Mouse (Mus musculus) layer of hippocampus, adult 9-10 months (tissue): ENCODE measurements around the gene Pgam1.
A peak's percentile ranks its signal among the peaks of the same experiment; 100 is the strongest.
"Not testable (repeated sequence)": the region's sequence is repeated elsewhere in the genome, so short reads cannot be mapped to it uniquely, and the experiment has no call there.

Source experiments
- DNase-seq: peaks from one replicate; pipeline ENCODE4 v3.0.0; 2022; ENCODE audit warnings: low spot score

The Pgam1 gene

DNA sequence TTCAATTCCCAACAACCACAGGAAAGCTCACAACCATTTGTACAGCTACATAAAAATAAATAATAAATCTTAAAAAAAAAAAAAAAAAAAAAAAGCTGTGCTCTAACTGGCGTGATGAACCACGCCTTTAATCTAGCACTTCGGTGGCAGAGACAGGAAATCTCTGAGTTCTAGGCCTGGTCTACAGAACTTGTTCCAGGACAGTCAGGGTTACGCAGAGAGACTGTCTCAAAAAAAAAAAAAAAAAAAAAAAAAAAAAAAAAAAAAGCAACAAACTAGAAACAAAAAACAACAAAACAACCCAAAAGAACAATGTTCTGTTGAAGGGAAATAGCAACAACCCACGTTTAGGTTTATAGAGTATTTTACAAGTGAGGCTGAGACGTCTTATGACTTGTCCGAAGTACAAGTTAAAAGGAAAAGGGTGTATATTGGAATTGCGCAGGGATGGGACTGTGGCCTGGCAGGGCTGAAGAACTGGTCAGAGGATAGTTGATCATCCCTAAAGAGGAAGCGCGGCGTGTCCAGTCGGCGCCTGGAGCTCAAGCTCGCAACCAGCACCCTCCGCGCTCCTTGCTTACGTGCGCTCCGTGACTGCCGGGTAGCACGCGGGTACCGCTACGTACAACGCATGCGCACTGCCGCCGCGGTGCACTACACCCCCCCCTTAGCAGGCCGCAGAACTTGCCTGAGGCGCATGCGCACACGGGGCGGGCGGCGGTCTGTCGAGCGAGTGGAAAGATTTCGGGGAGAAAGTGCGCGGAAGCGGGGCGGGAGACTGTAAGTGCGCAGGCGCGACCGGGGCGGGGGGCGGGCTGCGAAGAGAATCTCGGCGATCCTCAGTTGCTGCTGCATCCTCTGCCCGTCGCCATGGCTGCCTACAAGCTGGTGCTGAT is at the start of gene Pgam1:
TSS of gene Pgam1 (plus strand) at position 746 of the 896 bp plus-strand sequence.
- DNase-seq, result peak; percentile 79

DNA sequence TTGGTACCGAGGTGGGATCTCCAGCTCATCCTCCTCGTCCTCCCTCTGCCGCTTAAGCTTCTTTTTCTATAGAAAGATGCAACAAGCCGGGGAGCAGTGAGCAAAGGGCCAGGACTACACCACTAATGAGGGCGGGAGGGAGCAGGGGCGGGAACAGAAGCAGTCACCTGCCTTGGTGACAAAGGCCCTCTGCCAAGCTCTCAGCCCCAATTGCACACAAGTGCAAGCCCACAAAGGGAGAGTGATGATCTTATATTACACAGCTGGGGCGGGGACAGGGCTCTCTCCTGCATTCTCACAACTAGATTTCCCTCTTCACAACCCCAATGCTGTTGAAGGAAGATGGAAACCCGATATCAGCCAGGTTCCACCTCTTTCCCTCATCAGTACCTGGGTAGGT is 45.0 kb upstream of the Pgam1 start:
- no peak for DNase-seq

- DNase-seq, result no peak
These were observed 42.4 kb upstream of the Pgam1 start for GRCm38 (mm10) chr19:41869296-41869695.

DNA sequence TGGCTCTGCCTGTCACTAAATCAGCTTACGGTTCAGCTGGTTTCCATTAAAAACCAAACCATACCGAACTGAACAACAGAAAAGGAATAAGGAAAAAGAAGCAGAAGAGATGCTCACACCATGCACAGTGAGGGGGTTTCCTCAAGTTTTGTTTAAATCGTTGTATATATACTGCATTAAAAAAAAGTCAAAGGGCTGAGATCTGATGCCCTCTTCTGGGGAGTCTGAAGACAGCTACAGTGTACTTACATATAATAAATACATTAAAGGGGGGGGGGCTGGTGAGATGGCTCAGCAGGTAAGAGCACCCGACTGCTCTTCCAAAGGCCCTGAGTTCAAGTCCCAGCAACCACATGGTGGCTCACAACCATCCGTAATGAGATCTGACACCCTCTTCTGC is 41.8 kb upstream of the Pgam1 start:
- DNase-seq, result not testable (repeated sequence)

GRCm38 (mm10) chr19:41872285-41872684 is 39.4 kb upstream of the Pgam1 start:
- DNase-seq, result peak; percentile 13

GRCm38 (mm10) chr19:41874356-41874755 is 37.4 kb upstream of the Pgam1 start:
- DNase-seq, result no peak

DNA sequence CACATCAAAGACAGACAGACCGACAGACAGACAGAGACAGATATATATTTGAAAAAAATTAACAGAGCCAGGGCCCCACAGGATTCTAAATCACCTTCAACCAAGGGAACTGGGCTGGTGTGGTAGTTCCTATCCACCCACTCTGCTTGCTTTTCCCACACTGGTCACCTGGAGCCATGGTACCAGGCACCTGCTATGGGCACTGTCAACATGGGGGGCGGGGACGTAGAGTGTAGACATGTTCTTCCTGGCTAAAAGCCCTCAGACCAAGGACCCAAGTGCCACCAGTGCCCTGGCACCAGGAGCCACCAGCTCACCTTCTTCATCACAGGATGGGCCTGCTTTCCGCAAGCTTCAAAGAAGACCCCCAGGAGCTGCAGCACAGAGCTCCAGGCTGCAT is 29.9 kb upstream of the Pgam1 start:
- no peak for DNase-seq

DNA sequence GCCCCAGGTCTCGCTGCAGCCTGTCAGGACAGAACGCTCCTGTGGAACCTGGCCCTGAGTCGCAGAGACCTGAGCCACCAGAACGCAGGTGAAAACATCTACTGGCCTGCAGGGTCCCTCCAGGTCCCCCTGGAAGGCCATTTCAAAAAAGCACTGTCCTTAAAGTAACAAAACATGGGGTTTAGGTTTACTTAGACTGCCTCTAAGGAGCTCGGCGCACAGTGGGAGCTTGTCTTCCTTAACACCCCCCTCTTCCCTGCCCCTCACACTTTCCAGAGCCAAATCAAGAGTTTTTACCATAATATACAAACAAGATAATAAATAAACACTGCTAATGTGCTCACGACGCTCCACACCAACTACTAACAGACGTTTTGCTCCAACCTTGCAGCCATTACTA is 27.8 kb upstream of the Pgam1 start:
- DNase-seq, result no peak

GRCm38 (mm10) chr19:41888191-41888590 is 23.5 kb upstream of the Pgam1 start:
- no peak for DNase-seq

DNA sequence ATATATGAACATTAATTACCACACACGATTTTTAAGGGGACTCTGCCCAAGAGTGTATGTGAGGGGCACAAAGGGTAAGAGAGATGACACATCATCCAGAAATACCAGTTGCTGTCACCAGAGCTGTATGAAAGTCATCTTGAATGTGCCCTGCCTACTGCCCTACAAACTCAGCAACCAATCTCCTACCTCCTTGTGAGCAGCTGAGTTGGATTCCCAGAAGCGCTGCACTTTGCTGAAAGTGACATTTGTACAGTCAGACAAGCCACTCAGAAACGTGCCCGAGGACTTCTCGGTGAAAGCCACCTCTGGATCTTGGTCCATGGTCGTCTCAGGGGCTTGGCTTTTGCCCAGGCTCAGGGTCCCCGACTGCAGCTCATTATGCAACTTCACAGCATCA is 16.8 kb upstream of the Pgam1 start:
- no peak for DNase-seq

DNA sequence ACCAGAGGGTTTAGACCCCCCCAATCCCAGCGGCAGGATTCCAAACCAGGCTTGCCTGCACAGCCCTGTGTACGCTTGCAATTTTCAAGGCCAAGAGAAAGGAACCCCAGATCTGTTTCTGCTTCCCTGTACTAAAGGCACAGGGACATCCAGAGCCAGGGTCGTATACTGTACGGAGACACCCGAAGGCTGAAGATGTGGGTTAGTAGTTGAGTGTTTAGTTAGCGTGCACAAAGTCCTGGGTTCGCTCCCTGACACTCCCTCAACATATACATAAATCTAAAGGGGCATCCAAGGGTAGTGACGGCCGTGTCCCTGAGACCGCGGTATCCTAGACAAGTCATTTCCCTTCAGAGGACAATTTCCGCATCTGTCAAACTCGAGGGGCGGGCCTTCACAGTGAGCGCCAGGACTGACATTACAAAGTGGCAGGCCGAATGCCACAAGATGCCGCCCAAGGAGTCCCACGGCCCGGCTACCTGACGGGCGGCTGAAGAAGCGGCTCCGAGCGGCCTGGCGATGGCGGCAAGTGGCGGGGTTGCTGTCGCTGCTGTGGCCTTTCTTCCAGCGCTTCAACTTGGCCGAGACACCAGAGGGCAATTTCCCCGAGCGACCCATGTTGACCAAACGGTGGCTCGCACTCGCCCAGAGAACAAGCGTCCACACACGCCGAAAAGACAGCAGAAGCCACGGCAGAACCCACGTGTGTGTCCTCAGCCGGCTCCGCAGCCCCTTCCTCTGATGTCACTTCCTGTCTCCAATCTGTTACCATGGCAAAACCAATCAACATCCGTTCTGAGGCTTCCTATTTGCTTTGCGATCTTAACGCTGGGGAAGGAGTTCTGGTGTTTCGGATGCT is 16.0 kb upstream of the Pgam1 start, which contains the start of gene Rrp12:
TSS of gene Rrp12 (minus strand) at position 714 of the 859 bp plus-strand sequence.
- peak; percentile 68 for DNase-seq

DNA sequence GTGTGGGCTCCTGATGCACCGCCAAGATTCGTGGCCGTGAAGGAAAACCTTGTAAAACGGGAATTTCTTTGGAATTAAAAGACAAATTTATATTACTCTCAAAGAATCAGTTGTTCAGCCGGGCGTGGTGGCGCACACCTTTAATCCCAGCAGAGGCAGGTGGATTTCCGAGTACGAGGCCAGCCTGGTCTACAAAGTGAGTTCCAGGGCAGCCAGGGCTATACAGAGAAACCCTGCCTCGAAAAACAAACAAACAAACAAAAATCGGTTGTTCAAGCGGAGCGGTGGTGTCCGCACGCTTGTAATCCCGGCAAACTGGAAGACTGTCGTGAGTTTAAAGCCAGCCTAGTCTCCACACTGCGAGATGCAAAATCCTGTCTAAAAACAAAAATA is 15.4 kb upstream of the Pgam1 start:
- DNase-seq, result no peak

DNA sequence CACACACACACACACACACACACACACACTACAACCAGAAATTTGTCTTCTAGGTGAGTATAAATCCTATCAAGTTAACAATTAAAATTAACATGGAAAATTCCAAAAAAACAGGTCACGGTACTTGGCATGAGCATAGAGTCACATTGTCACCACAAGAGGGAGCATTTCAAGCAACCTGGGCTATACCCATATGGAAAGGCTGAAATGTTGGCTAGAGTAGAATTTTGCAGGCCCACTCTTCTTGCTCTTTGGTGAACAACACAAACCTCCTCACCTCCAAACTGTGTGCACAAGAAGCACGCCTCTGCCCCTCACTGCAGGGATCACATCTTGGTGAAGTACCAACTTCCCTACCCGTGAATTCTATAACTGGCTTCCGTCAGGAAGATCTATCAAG is 12.9 kb upstream of the Pgam1 start:
- no peak for DNase-seq

DNA sequence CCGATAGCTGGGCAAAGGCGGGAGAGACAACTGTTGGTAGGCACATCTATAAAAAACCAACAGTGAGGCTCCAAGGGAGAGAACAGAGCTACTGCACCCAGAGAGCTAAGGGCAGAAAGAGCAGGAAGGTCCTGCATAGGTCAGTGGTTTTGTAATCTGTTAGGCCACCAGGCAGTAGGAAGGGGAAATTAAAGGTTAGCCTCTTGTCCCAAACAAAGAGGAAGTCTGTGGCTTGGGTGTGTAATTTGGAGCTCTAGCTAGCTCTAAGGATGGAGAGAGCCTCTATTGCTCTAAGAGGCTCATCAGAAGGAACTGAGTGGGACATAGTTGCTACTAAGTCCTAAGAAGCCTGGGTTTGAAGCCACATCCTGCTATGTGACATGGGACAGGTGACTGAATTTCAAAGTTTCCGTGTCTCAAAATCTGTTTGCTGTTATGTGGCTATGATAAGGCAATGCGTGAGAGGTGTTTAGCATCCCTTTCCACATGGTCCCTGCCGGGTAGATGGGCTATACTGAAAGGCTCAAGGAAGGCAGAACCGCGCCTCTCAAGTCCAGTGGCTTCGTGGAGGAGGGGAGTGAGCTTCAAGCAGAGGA is 11.1 kb upstream of the Pgam1 start:
- DNase-seq, result no peak

DNA sequence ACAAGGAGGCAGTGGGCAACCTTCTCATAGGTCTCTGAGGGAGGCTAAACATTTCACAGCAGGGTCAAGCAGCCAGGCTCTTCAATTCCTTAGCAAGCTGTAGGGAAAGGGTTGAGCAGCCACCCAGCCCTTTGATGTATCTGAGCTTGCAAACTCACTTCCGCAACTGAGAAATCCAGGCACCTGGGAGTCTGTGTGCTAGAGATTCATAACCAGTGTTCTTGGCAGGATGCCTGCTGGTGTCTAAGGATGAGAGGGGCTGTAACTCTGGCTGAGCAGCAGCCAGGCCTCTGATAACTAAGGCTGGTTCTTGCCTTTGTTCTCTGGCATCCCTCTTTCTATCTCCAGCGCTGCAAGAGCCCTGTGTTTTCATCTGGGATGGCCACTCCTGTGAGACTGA is 10.0 kb upstream of the Pgam1 start:
- no peak for DNase-seq

DNA sequence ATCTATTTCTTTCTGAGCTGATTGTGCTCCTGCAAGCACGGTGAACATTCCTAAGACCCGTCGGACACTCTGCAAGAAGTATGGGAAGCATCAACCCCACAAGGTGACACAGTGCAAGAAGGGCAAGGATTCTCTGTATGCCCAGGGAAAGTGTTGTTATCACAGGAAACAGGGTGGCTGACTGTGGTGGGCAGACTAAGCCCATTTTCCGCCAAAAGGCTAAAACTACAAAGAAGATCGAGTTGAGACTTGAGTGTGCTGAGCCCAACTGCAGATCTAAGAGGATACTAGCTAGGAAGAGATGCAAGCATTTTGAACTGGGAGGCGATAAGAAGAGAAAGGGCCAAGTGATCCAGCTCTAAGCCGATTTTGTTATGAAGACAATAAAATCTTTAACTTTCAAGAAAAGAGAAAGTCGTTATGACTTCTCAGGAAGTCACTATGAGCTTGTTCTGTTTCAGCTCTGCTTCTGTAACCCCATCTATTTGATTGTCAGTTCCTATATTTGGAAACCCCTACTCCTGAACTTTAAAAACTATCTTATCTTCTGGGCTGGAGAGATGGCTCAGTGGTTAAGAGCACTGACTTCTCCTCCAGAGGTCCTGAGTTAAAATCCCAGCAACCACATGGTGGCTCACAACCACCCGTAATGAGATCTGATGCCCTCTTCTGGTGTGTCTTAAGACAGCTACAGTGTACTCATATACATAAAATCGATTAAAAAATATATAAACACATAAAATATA is 8.7 kb upstream of the Pgam1 start:
- DNase-seq, result no peak

- DNase-seq, result no peak
These were observed 6.5 kb upstream of the Pgam1 start for GRCm38 (mm10) chr19:41905246-41905645.

DNA sequence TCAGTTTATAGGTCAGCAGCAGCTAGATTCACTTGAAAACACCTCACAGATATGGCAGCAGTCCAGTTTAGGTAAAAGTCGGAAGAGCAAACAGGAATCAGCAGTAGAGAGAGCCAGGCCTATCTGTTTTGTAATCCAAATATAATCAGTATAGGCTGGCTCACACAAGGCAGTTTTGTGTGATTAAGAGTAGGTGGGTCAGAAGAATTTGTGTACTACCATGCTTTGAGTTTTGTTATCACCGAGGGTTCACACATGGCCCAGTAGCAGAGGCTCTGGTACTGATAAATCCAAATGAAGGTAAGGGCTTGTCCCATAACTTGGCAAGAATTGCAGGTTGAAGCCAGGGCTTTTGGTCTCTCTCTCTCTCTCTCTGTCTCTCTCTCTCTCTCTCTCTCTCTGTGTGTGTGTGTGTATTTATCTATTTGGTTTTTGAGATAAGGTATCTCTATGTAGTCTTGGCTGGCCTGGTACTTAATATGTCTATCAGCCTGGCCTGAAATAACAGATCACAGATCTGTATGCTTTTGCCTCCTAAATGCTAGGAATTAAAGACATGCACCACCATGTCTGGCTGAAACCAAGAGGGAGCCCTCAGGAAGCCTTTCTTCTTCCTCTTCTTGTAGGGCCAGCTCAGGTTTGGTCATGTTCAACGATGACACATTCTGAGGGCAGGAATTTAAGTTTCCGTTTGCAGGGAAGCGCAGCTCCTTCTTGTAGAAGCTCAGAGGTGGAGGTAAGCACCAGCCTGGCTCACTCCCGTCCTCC is 5.2 kb upstream of the Pgam1 start:
- no peak for DNase-seq

- DNase-seq, result no peak
These were observed 4.5 kb upstream of the Pgam1 start for GRCm38 (mm10) chr19:41907079-41907760.

DNA sequence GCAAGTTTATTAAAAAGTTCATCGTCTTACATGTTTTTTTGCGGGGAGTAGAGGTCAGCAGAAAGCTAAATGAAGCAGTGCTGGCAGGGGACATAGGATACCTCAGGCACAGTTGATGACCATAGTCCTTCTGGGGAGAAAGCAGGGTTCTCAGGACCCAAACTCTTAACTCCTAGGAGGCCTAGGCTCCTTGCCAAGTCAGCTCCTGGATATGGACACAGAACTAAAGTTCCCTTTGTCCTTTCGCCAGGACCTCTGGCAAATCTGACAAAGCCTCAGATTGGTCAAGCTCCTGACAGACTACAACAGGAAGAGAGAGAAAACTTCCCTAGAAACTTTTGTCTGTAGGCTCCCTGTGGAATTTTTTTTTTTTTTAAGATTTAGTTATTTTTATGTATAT is 3.0 kb upstream of the Pgam1 start:
- no peak for DNase-seq

GRCm38 (mm10) chr19:41910396-41910795 is 1.3 kb upstream of the Pgam1 start:
- DNase-seq, result no peak
